Mouse (Mus musculus) right cerebral cortex, adult 18-20 months (tissue): ENCODE data around the gene Gm28043.
"Not testable (repeated sequence)": the region's sequence is repeated elsewhere in the genome, so short reads cannot be mapped to it uniquely, and the experiment has no call there.

Experiments
- DNase-seq: peaks from one replicate; pipeline ENCODE4 v3.0.0; 2022; ENCODE audit warnings: mixed read lengths

Gm28043 gene

DNA sequence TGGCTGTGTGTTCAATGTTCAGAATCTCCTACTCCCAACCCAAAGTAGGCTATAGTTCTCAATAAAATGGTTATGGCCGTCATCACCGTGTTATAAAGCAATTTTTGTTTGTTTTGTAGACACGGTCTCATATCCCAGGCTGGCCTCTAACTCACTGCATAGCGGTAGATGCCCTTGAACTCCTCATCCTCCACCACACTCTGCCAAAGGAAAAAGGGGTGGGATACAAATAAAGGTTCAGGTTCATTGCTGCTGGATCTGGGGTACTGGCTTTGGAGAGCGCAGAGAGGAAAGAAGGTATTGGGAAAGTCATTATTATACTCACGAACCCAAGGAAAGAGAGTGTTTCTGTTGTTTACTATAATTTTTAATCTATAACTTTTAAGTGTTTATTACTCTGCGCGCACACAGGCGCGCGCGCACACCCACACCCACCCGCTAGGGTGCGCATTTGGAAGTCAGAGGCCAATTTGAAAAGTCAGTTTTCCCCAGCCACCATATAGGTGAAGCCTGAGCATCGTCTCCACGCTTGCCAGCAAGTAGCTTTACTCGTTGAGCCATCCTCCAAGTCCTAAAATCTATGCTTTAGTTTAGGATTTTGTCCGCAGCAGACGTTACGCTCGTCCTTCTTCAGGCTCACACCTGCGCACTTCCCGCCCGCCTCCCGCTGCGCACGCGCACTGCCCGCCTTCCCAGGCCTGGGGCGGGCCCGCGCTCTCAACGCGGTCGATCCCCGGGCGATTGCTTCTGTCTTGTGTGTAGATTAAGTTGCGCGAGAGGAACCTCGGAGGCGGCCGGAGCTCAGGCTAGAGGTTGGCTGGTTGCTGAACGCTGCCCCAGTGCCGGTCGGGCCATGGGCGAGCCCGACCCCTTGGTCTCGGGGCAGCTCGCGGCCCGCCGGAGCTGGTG lies at the start of gene Gm28043, which contains the start of gene Rnf8:
TSS of gene Gm28043 (plus strand) at position 762 of the 909 bp plus-strand sequence.
TSS of gene Rnf8 (plus strand) at position 676 of the 909 bp plus-strand sequence.
- DNase-seq: peak; percentile 93

DNA sequence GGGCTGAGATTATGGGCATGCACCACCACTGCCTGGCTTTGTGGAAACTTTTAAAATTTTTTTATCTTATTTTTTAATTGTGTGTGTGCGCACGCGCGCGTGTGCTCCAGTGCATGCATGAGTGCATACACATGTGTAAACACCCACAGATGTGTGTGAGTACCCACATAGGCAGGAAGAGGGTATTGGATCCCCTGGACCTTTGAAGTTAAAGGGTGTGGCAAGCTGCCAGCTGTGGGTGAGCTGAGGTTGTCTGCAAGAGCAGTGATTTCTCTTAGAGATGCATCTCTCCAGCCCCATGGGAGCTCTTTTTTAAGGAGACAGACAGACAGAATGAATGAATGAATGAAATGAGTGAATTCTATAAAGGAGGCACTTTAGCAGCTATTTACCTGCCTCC lies 49.2 kb upstream of the Gm28043 start:
- DNase-seq: no peak

DNA sequence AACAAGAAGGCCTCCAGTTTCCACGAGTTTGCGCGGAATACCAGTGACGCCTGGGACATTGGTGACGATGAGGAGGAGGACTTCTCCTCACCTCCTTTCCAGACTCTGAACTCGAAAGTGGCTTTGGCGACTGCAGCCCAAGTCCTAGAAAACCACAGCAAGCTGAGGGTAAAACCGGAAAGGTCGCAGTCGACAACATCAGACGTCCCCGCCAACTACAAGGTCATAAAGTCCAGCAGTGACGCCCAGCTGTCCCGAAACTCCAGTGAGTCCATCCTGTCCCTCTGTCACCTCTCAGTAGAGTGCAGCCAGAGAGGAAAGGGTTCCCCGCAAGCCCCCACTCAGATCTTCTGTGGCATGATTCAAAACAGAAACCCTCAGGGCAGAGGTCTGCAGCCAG lies 46.2 kb upstream of the Gm28043 start:
- DNase-seq: no peak

DNA sequence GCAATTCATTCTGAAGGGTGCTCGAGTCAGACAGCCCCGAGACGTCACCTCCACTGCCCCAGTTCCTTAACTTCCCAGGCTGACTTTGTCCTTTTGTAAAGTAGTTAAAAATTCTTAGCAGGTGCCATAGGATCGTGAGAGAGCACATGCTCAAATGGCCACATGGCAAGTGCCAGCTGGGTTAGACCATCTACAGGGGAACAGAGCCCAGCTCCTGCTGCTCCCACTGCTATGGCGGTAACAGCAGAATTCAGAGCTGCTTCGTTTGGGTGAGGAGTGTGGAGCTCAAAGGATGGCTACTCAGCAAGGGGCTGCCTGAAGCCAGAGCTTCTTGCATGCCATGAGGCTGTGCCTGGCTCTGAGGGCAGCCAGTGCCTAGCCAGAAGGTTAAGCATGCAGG lies 44.8 kb upstream of the Gm28043 start:
- DNase-seq: no peak

DNA sequence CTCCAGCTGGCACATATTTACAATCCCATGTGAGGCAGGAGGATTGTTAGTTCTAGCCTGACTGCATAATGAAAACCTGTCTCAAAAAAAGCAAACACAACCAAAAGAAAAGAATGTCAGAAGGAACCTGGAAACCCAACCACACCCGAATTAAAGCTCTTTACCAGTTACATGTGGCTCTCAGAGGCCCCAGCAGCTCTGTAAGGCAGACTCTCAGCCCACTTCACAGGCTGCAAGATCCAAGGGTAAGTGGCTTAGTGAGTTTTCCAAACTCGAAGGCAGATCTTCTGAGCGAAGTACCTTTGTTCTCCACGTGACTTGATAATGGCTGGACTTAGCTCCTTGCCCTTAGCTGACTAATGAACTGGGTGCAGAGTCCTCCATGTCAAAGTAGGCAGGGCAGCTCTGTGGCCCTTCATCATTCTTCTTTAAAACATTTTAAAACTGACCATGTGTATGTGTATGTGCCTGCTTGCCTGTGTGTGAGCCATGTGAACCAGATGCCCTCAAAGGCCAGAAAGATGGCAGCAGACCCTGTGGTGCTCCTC lies 35.0 kb upstream of the Gm28043 start:
- no peak for DNase-seq

DNA sequence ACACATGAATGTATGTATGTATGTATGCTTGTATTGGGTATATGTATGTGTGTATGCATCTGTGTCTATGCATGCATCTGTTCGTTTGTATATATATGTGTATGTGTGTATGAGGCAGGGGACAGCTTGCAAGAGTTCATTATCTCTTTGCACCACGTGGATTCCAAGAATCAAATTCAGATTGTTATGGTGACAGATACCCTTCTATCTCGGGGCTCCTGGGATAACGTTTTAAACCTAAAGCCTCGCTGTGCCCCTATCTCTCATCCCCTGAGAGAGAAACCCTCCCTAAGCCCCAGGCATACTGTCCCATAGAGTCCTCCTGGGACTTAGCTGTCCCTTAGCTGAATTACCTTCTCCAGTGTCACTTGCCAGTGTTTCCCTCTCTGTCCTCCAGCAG lies 31.1 kb upstream of the Gm28043 start:
- no peak for DNase-seq

DNA sequence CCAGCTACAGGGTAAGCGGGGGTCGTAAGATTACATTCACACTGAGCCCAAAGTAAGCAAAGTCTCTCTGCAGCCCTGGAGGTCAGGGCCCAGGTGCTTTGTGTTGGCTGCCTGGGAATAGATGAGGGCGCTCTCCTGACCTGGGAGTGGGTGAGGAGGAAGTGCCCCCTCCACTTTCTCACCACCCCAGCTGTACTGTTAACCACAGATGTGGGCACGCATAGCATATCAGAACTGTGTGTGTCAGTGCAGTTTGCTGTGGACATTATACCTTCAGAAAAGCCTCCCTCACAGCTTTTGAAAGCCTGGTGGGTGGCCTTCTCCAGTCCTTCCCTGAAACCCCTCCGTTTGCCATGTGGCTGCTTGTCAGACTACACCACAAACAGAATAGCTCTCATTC lies 30.4 kb upstream of the Gm28043 start:
- DNase-seq: no peak

DNA sequence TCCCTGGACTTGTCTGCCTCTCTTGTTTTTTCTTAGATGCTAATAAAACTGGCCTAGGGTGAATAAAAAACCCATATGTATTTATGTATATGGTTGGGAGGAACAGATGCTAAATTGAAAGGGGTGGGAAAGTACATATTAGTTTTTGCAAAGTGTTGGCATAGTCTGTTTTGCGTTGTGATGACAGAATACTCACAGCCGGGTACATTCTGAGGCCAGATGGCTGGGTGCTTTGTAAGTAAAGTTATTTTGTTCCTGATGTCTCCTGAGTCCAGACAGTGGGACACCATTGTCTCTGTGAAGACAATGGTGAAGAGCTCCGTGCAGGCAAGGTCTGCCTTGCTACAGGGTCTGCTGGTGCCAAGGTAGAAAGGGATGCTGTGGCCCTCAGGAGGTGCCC lies 29.9 kb upstream of the Gm28043 start:
- DNase-seq: no peak

DNA sequence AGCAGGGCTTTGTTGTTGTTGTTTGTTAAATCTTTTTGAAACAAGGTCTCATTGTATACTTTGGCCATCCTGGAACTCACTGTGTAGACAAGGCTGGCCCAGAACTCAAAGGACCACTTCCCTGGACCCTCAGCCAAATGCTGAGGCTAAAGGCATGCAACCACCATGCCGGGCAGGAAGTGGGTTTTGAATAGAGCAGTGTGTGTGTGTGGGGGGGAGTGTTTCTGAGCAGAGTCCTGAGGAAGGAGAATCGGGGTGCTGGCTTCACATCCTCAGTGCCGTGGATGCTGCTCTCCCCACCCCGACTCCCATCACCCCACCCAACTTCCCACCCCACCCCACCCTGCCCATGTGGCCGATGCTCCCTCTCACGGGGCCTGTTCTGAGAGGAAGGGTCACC lies 29.2 kb upstream of the Gm28043 start:
- no peak for DNase-seq

DNA sequence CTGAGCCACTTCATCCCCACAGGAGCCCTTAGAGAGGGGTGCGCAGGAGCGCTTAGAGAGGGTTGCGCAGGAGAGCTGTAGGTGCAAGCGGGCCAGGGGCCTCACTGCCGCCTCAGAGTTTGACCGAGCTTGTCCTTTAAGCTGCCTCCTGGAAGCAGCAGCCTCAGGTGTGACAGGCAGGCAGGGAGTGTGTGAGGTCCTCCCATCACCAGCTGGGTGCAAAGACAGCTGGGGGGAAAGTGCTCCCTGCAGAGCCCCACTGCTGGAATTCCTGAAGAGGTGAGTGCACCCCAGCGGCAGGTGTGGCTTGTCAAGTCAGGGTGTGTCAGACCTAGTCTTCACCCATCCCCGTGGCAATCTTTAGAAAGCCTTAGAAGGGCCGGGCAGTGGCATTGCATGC lies 27.8 kb upstream of the Gm28043 start:
- no peak for DNase-seq

DNA sequence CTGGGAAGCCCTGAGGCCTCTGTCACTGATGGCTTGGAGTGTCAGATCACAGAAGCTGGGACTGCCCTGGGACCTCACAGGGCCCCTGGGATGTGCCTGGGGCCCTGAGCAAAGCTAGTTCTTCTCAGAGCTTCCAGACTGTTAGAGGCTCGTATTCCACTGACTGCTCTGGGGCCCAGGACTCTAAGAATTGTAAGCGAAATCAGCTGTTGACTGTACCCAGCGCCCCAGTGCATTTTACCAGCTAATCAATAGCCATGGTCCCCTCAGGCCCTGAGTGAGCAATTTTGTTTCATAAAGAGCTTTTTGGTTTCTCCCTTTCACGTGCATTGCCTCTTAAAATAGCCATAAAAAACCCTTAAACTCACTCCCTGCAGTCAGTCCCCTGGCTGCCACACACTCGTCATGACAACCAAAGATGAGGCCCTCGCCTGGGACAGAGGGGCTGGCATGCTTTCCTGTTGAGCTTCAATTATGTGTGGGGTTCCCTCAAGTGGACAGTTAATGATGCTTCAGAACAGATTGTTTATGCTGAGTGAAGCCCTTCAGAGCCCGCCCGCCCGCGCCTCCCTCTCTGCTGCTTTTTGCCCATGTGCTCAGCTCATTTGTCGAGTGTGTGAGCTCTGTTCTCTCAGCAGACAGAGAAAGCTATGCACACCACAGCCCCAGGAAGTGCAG lies 25.3 kb upstream of the Gm28043 start:
- DNase-seq: peak; percentile 10

DNA sequence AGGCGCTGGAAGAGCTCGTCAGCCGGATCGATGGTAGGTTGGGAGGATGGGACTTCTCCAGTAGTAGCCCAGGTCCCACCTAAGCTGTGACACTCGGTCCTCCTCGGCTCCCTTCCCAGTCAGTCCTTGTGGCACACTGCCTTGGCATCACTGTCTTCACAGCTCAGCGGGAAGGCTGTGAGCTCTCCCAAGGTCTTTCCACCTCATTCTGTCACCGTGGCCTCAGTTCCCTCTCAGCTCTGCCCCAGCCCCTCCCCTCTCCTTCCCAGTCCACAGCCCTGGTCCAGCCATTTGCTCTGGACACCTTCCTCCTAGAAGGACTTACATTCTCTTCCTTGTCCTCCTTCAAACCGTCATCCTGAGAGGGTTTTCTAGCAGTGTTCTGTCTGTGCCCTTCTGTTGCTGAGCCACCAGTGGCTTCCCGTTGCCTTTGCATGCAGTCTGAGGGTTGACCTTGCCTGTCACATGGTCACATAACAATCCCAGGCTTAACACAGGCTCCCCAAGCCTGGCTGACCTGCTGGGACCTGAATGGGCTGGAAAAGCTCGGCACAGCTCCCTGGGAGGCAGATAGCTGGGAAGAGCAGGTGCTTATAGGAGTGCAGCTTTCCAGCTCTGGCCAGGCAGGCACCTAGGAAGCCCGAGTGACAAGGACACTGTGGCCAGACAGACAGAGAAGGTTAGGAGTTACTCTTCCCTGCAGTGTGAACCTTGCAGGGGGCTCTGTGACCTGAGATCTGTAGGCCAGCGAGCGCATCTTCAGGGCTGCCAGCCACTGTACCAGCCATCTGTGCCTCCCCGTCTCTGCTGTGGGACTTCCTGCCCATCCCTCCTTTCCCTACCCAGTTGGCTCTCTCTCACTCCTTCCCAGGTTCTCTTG lies 18.5 kb upstream of the Gm28043 start:
- DNase-seq: no peak

DNA sequence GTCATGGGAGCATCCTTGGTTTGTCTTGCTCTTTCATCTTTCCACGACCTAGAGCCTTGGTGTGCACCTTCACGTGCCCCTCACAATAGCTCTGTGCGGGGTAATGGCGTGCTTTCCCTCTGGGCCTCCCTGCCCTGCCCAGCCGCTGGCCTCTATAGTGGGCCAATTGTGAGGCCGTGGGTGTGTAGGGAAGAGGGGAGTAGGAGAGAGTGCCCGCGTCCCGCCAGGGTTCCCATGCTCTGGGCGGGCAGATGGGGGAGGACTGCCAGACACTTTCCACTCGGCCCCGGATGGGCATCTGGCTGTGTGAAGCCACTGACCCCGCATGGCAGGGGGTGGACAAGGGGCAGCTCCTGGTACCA lies 17.9 kb upstream of the Gm28043 start:
- DNase-seq: no peak

DNA sequence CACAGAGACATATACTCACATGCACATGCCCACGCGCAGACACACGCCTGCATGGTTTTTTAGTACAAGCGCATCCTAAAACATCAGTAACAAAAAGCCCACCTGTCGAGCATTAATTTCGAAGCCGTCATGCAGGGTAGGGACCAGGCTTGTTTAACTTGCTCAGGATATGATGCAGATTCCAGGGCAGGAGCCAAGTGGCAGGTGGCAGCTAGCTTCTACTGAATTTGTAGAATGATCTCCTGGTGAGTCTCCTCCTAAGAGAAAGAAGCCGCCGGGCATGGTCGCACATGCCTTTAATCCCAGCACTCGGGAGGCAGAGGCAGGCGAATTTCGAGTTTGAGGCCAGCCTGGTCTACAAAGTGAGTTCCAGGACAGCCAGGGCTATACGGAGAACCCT lies 15.6 kb upstream of the Gm28043 start:
- DNase-seq: no peak

DNA sequence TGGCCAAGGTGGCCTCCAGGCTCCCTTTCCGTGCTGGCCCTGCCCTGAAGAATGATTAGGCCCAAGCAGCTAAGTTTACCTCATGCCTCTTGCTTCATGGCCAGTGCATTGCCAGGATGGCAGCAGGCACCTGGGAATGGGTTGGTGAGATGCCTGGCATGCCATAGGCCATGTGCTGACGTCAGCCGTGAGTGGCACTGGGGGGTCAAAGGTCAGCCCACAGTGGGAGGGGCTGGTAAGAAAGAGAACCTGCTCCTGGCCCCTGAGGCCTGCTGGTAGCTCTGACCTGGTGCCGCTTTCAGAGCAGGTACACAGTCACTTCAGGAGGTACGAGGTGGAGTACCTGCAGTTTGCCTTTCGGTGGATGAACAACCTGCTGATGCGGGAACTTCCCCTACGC lies 15.1 kb upstream of the Gm28043 start:
- no peak for DNase-seq

DNA sequence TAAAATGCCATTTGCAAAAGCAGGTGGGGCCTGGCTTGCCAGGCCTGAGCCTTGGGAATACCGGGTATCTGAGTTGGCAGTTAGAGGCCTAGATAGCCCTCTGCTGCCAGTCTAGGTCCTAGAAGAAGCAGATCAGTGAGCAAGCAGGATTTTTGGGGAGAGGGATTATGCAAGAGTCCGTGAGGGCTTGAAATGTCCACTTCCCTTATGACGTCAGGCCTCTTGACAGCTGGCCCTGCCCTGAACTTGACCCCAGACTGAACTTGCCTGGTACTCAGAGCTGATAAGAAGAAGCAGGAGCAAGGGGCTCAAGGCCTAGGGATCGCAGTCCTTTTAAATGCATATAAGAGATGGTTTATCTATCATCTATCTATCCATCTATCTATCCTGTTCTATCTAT lies 13.3 kb upstream of the Gm28043 start:
- DNase-seq: no peak

DNA sequence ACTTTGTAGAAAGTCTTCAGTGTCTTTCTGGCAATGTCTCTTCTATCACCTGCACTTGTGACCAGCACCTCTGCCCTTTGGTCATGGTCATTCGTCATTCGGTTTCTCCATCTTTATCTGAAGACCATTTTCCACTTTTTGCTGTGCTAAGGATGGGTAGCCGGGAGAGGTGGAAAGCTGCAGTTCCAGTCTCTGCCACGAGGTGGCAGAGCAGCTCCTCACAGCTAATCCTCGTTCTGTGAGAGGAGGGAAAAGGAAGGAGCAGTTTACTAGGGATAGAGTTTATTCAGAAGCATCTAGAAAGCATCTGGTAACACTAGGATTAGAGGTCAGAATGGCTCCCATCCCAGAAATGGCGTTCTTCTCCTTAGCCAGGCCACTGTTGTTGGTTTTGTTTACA lies 11.4 kb upstream of the Gm28043 start:
- peak; percentile 69 for DNase-seq

DNA sequence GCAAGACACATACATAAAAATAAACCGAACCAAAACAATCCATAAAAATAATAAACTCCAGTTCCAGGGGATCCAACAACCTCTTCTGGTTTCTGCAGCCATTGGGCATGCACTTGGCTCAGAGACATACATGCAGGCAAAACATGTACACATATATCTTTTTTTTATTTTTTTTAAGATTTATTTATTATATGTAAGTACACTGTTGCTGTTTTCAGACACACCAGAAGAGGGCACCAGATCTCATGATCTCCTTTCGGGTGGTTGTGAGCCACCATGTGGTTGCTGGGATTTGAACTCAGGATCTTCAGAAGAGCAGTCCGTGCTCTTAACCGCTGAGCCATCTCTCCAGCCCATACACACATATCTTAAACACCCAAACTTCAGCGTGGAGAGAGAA lies 1.2 kb upstream of the Gm28043 start:
- not testable (repeated sequence) for DNase-seq

DNA sequence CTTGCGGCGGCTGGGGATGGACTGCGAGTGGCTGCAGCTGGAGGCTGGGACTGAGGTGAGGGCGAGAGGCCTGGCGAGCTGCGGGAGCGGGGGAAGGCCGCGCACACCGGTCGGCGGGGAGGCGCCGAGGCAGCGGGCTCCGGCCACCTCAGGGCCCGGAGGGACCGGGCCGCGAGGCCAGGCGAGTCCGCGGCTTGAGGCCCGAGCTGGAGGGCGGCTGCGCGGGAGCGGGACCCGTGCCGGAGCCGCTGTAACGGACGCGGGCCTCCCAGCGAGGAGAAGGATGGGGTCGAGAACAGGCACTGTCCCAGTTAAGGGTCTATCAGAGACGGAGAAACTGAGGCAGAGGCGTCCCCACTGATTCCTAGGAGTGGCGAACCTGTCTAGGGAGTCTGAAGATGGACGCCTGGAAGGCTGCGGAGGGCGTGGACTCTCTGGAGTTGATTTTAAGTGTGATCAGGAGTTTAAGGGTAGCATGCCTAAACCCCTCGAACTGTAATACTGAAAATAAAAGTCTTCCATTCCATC lies 412 bp downstream of the Gm28043 start:
- DNase-seq: no peak

DNA sequence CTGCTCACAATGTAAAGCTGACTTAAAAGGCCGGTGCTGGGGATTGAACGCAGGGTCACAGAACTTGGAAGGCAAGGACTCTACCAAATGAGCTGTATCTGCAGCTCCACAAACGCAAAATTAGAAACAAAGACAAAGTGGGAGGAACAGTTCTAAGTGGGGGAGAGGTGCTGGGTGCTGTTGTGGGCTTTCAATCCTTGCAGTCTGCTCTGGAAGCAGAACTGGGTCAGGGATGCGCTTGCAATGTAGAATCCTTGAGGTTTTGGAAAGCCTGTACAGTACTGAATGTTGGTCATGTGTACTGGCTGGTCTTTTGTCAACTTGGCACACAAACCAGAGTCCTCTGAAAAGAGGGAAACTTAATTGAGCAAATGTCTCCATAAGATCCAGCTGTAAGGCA lies 940 bp downstream of the Gm28043 start:
- DNase-seq: peak; percentile 43

DNA sequence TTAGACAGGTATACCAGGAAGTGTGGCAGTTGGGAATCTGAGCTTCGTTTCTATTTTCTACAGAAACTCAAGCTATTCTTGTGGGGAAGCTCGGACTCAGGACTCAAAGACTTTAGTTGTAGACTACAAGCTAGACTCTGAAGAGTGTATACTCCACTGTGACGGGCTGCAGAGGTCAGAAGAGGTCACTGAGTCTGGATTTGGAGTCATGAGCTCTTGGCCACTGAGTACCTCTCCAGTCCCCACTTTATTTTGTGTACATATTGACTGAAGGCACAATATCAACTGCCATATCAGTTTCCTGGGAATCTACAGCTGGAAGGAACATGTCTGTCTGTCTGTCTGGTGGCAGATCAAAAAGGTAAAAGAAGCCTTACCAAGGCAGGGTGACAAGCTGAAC lies 4.6 kb downstream of the Gm28043 start:
- DNase-seq: no peak

DNA sequence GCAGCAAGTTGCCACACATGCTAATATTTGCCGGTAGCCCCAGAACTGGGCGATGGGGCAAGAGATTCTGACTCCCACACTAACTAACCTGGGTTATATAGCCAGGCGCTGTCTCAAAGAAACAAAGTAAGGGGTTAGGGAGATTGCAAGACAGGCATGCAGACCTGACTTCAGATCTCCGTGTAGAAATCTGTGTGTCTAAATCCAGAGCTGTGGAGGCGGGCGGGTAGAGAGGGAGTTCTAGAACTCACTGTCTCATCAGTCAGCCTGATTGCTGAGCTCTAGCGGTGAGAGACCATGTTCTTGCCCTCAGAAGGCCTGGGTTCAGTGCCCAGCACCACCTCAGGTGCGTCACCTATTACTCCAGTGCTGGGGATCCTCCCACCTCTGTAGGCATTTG lies 8.8 kb downstream of the Gm28043 start:
- peak; percentile 47 for DNase-seq

DNA sequence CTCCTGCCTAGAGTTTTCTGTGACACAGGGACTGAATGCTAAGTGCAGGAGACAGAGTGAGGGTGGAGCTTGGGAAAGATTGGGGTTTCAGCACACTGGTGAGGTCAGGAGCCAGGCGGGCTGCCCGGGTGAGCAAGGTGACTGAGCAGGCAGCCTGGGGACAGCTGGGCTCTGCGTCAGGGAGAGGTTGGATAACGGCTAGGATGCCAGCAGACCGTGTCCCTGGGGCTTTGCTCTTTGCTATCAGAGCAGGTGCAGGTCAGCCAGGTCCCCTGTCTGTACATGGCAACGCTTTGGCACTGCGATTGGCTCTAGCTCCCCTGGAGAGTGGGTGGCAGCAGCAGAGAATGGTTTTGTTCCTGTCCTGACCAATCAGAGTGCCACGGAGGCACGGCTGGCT lies 12.6 kb downstream of the Gm28043 start:
- no peak for DNase-seq
